Mouse (Mus musculus) embryonic facial prominence, embryonic 14.5 days (tissue): ENCODE measurements around the gene Fyco1. TPM values are rescaled to one million over a fixed set of nuclear protein-coding genes. Genes with fewer than 3 reads are reported as not detected.
"Not testable (repeated sequence)": the region's sequence is repeated elsewhere in the genome, so short reads cannot be mapped to it uniquely, and the experiment has no call there.

Experiments used
- ATAC-seq: fragments of 200-750 bp; cut with Nextera tagmentation; 2 replicates; pipeline ENCODE4 v1.8.0; 2017; ENCODE audit warnings: low read depth, moderate number of reproducible peaks, moderate TSS enrichment
- DNase-seq: peaks from one replicate; pipeline ENCODE4 v3.0.0-alpha.2; 2015; ENCODE audit warnings: low spot score
- H3K27ac ChIP-seq: fragments of 300-500 bp; sonication (generic); replicated peaks from 2 replicates; pipeline ENCODE4 v1.5.1; 2014; ENCODE audit warnings: low read depth, mild to moderate bottlenecking, low read length, moderate library complexity
- H3K27me3 ChIP-seq: fragments of 300-500 bp; sonication (generic); replicated peaks from 2 replicates; pipeline ENCODE4 v1.6.1; 2014; ENCODE audit warnings: low read length; ENCODE audit not compliant: control insufficient read depth, insufficient read depth
- H3K36me3 ChIP-seq: fragments of 300-500 bp; sonication (generic); 2 replicates; pipeline ENCODE4 v1.6.1; 2014; ENCODE audit warnings: low read length, mixed read lengths; ENCODE audit not compliant: control insufficient read depth, insufficient read depth
- H3K4me1 ChIP-seq: fragments of 300-500 bp; sonication (generic); 2 replicates; pipeline ENCODE4 v1.6.1; 2014; ENCODE audit warnings: antibody characterized with exemption, low read length; ENCODE audit not compliant: control insufficient read depth, insufficient read depth
- H3K4me2 ChIP-seq: fragments of 300-500 bp; sonication (generic); 2 replicates; pipeline ENCODE4 v1.6.1; 2014; ENCODE audit warnings: low read depth, mild to moderate bottlenecking, low read length, moderate library complexity, mixed read lengths
- H3K4me3 ChIP-seq: fragments of 300-500 bp; sonication (generic); 2 replicates; pipeline ENCODE4 v1.5.1; 2014; ENCODE audit warnings: low read depth, mild to moderate bottlenecking, low read length
- H3K9ac ChIP-seq: fragments of 300-500 bp; sonication (generic); 2 replicates; pipeline ENCODE4 v1.6.1; 2014; ENCODE audit warnings: low read depth, mild to moderate bottlenecking, low read length, moderate library complexity, mixed read lengths
- H3K9me3 ChIP-seq: fragments of 300-500 bp; sonication (generic); 2 replicates; pipeline ENCODE4 v1.6.1; 2016; ENCODE audit warnings: low read length; ENCODE audit not compliant: control insufficient read depth
- WGBS: fragments of 180-500 bp; shearing (Covaris S2); extraction: QIAGEN DNeasy Blood & Tissue Kit; methylation state at CpG from one replicate; pipeline ENCODE4 v1.1.7; 2014; 5-methylcytosine and 5-hydroxymethylcytosine counted together
- polyA plus RNA-seq: library from polyadenylated mRNA; unstranded; fragments of >200 nt; fragmentation: Nextera tagmentation; extraction: Ambion mirVana; gene quantifications from 2 replicates; pipeline ENCODE4 v1.2.1, GENCODE M21; 2014

The Fyco1 gene
- polyA plus RNA-seq, 1 experiment from 2014 or later, result 12.1 TPM

- peaks cover 22% of the 10 kb centered on the region for H3K36me3 ChIP-seq
- no peak overlapping the region for H3K4me2 ChIP-seq
- no peak overlapping the region for H3K27ac ChIP-seq
- DNase-seq, result no peak
- WGBS, result 86% methylated on average over 2 of the region's 2 CpGs
- H3K27me3 ChIP-seq, result no peaks in the 10 kb centered on the region
- H3K9ac ChIP-seq, result no peak overlapping the region
- no peak for ATAC-seq
- no peak overlapping the region for H3K4me3 ChIP-seq
- H3K9me3 ChIP-seq, result no peaks in the 10 kb centered on the region
- H3K4me1 ChIP-seq, result no peaks in the 10 kb centered on the region
These were observed 46.5 kb downstream of the Fyco1 start for GRCm38 (mm10) chr9:123805241-123805640.

GRCm38 (mm10) chr9:123802896-123803295 is 48.8 kb downstream of the Fyco1 start:
- Histone ChIP-seq H3K4me2 (no peak overlapping the region), H3K36me3 (peaks cover 14% of the 10 kb centered on the region), H3K4me1 (no peaks in the 10 kb centered on the region), H3K9me3 (no peaks in the 10 kb centered on the region), H3K9ac (no peak overlapping the region), H3K27me3 (no peaks in the 10 kb centered on the region), H3K27ac (no peak overlapping the region), H3K4me3 (no peak overlapping the region)
- no peak for ATAC-seq
- DNase-seq, result no peak

GRCm38 (mm10) chr9:123802421-123802820 is 49.3 kb downstream of the Fyco1 start:
- H3K36me3 ChIP-seq, result peaks cover 19% of the 10 kb centered on the region
- H3K27me3 ChIP-seq, result no peaks in the 10 kb centered on the region
- no peak for DNase-seq
- H3K9me3 ChIP-seq, result no peaks in the 10 kb centered on the region
- no peaks in the 10 kb centered on the region for H3K4me1 ChIP-seq
- H3K4me2 ChIP-seq, result no peak overlapping the region
- H3K27ac ChIP-seq, result no peak overlapping the region
- WGBS, result 95% methylated on average over 2 of the region's 2 CpGs
- no peak overlapping the region for H3K4me3 ChIP-seq
- no peak for ATAC-seq
- no peak overlapping the region for H3K9ac ChIP-seq

GRCm38 (mm10) chr9:123801527-123801926 is 50.2 kb downstream of the Fyco1 start:
- WGBS, result 93% methylated on average over 1 of the region's 1 CpGs
- Histone ChIP-seq H3K4me3 (no peak overlapping the region), H3K9me3 (no peaks in the 10 kb centered on the region), H3K9ac (no peak overlapping the region), H3K27me3 (no peaks in the 10 kb centered on the region), H3K4me2 (no peak overlapping the region), H3K27ac (no peak overlapping the region), H3K36me3 (peaks cover 27% of the 10 kb centered on the region), H3K4me1 (no peaks in the 10 kb centered on the region)
- no peak for ATAC-seq
- no peak for DNase-seq

GRCm38 (mm10) chr9:123796174-123796573 is 55.5 kb downstream of the Fyco1 start:
- H3K4me2 ChIP-seq, result no peak overlapping the region
- no peak overlapping the region for H3K4me3 ChIP-seq
- H3K36me3 ChIP-seq, result peaks cover 72% of the 10 kb centered on the region
- peak; percentile 40 for DNase-seq
- no peaks in the 10 kb centered on the region for H3K27me3 ChIP-seq
- no peaks in the 10 kb centered on the region for H3K4me1 ChIP-seq
- H3K9me3 ChIP-seq, result no peaks in the 10 kb centered on the region
- no peak overlapping the region for H3K27ac ChIP-seq
- H3K9ac ChIP-seq, result no peak overlapping the region
- ATAC-seq, result peak; percentile 47; the same call in 1 of the 2 replicates
- 76% methylated on average over 3 of the region's 3 CpGs for WGBS

GRCm38 (mm10) chr9:123788855-123789529 is 62.7 kb downstream of the Fyco1 start:
- Histone ChIP-seq H3K27me3 (no peaks in the 10 kb centered on the region), H3K4me3 (no peak overlapping the region), H3K9me3 (peaks cover 2% of the 10 kb centered on the region), H3K4me2 (no peak overlapping the region), H3K27ac (no peak overlapping the region), H3K36me3 (peaks cover 51% of the 10 kb centered on the region), H3K4me1 (no peaks in the 10 kb centered on the region), H3K9ac (no peak overlapping the region)
- DNase-seq (no peak), ATAC-seq (no peak)
- WGBS, result 78% methylated on average over 4 of the region's 4 CpGs

- not testable (repeated sequence) for H3K27me3 ChIP-seq, H3K9ac ChIP-seq, DNase-seq, H3K9me3 ChIP-seq, ATAC-seq, H3K27ac ChIP-seq, H3K36me3 ChIP-seq, H3K4me3 ChIP-seq, H3K4me2 ChIP-seq, H3K4me1 ChIP-seq
- 38% methylated on average over 2 of the region's 2 CpGs for WGBS
These were observed 78.4 kb downstream of the Fyco1 start for GRCm38 (mm10) chr9:123773299-123773698.

- 53% methylated on average over 6 of the region's 6 CpGs for WGBS
These were observed 82.2 kb downstream of the Fyco1 start for GRCm38 (mm10) chr9:123769532-123769931.

GRCm38 (mm10) chr9:123768443-123768842 is 83.3 kb downstream of the Fyco1 start:
- Histone ChIP-seq H3K4me3 (no peak overlapping the region), H3K4me2 (no peak overlapping the region), H3K36me3 (no peaks in the 10 kb centered on the region), H3K27me3 (no peaks in the 10 kb centered on the region), H3K9me3 (no peaks in the 10 kb centered on the region), H3K27ac (no peak overlapping the region), H3K9ac (no peak overlapping the region), H3K4me1 (peaks cover under 1% of the 10 kb centered on the region; the same call in 1 of the 2 replicates)
- 84% methylated on average over 1 of the region's 1 CpGs for WGBS
- DNase-seq (no peak), ATAC-seq (no peak)

More at GRCm38 (mm10) chr9:123769532-123769931, 82.2 kb downstream of the Fyco1 start:
- H3K4me2 ChIP-seq, result no peak overlapping the region
- DNase-seq (peak; percentile 14), ATAC-seq (no peak)
- no peaks in the 10 kb centered on the region for H3K9me3 ChIP-seq
- H3K27ac ChIP-seq, result 0 out of 2 replicates have a peak overlapping the region, but pooled peaks have one; percentile 13
- H3K4me1 ChIP-seq, result no peaks in the 10 kb centered on the region
- H3K9ac ChIP-seq, result no peak overlapping the region
- H3K27me3 ChIP-seq, result no peaks in the 10 kb centered on the region
- H3K36me3 ChIP-seq, result no peaks in the 10 kb centered on the region
- no peak overlapping the region for H3K4me3 ChIP-seq
